Mouse (Mus musculus): ENCODE measurements around the gene St5.
A peak's percentile ranks its signal among the peaks of the same experiment; 100 is the strongest.

St5 gene

GRCm38 (mm10) chr7:109700213-109700612, 3.2 kb downstream of the St5 start:
- peak; percentile 25 for DNase-seq (ENCODE audit: low read depth)

GRCm38 (mm10) chr7:109695339-109695726, 8.1 kb downstream of the St5 start:
- no peak for DNase-seq (ENCODE audit: low read depth)

GRCm38 (mm10) chr7:109694576-109695338, 8.6 kb downstream of the St5 start:
- no peak for DNase-seq (ENCODE audit: low read depth)

GRCm38 (mm10) chr7:109690961-109691360, 12.4 kb downstream of the St5 start:
- DNase-seq (ENCODE audit: low read depth), result no peak

GRCm38 (mm10) chr7:109690101-109690500, 13.3 kb downstream of the St5 start:
- DNase-seq (ENCODE audit: low read depth), result peak; percentile 17

GRCm38 (mm10) chr7:109686585-109687128, 16.7 kb downstream of the St5 start:
- no peak for DNase-seq (ENCODE audit: low read depth)

- no peak for DNase-seq (ENCODE audit: low read depth)
These were observed 22.5 kb downstream of the St5 start for GRCm38 (mm10) chr7:109680879-109681278.

- no peak for DNase-seq (ENCODE audit: low read depth)
These were observed 23.1 kb downstream of the St5 start for GRCm38 (mm10) chr7:109680284-109680683.

- no peak for DNase-seq (ENCODE audit: low read depth)
These were observed 28.3 kb downstream of the St5 start for GRCm38 (mm10) chr7:109674944-109675628.

- peak; percentile 91 for DNase-seq (ENCODE audit: low read depth)
These were observed 31.6 kb downstream of the St5 start for GRCm38 (mm10) chr7:109671581-109672471.

- peak; percentile 12 for DNase-seq (ENCODE audit: low read depth)
These were observed 33.8 kb downstream of the St5 start for GRCm38 (mm10) chr7:109669426-109670170.

- DNase-seq (ENCODE audit: low read depth), result peak; percentile 42
These were observed 36.7 kb downstream of the St5 start for GRCm38 (mm10) chr7:109666664-109667063.

- no peak for DNase-seq (ENCODE audit: low read depth)
These were observed 40.8 kb downstream of the St5 start for GRCm38 (mm10) chr7:109662626-109663025.

GRCm38 (mm10) chr7:109659278-109659677, 44.1 kb downstream of the St5 start:
- no peak for DNase-seq (ENCODE audit: low read depth)

GRCm38 (mm10) chr7:109657884-109658283, 45.5 kb downstream of the St5 start:
- DNase-seq (ENCODE audit: low read depth), result no peak

- no peak for DNase-seq (ENCODE audit: low read depth)
These were observed 48.5 kb downstream of the St5 start for GRCm38 (mm10) chr7:109654871-109655270.

GRCm38 (mm10) chr7:109648812-109649594, 54.4 kb downstream of the St5 start:
- DNase-seq (ENCODE audit: low read depth), result no peak

- DNase-seq (ENCODE audit: low read depth), result no peak
These were observed 56.8 kb downstream of the St5 start for GRCm38 (mm10) chr7:109646574-109646973.

- no peak for DNase-seq (ENCODE audit: low read depth)
These were observed 60.0 kb downstream of the St5 start for GRCm38 (mm10) chr7:109643305-109643994.

- peak; percentile 53 for DNase-seq (ENCODE audit: low read depth)
These were observed 61.4 kb downstream of the St5 start for GRCm38 (mm10) chr7:109641963-109642362.

All from NIH3T3 (cell line).